Mouse (Mus musculus) adrenal gland, postnatal 0 days (tissue): ENCODE data around the gene Ccl20. TPM values are rescaled to one million over a fixed set of nuclear protein-coding genes. Genes with fewer than 3 reads are reported as not detected.

Source experiments
- polyA plus RNA-seq: library from polyadenylated mRNA; unstranded; fragments of >200 nt; fragmentation: Nextera tagmentation; extraction: Ambion mirVana; gene quantifications from 2 replicates; pipeline ENCODE4 v1.2.1, GENCODE M21; 2015

The Ccl20 gene
- polyA plus RNA-seq = 0.58 and 1.6 TPM in 2 replicates

GRCm38 (mm10) chr1:83116447-83117137, at the start of gene Ccl20:
Gene Ccl20 (plus strand): TSS chr1:83116766.

GRCm38 (mm10) chr1:83159603-83160002, 43.0 kb downstream of the Ccl20 start, which contains the start of gene Daw1:
Gene Daw1 (plus strand): TSS chr1:83159752.

Other genes starting within 250 kb of the Ccl20 start
- gene A030005L19Rik, start 203.4 kb upstream of the Ccl20 start, polyA plus RNA-seq = 0.27 TPM in 1 of 2 replicates, not detected in the other
- not detected in 2 replicates for gene A030014E15Rik, start 191.8 kb upstream of the Ccl20 start, polyA plus RNA-seq
- gene Gm6217, start 185.4 kb upstream of the Ccl20 start, polyA plus RNA-seq = not detected in 2 replicates
- not detected in 2 replicates for gene A030003K21Rik, start 173.4 kb upstream of the Ccl20 start, polyA plus RNA-seq
- not detected in 2 replicates for gene Gm7544, start 160.8 kb upstream of the Ccl20 start, polyA plus RNA-seq
- not detected in 2 replicates for gene Gm47955, start 156.5 kb upstream of the Ccl20 start, polyA plus RNA-seq
- not detected in 2 replicates for gene Gm47959, start 116.2 kb upstream of the Ccl20 start, polyA plus RNA-seq
- 1.1 and 1.2 TPM in 2 replicates for gene Slc19a3, start 78.3 kb upstream of the Ccl20 start, polyA plus RNA-seq
- not detected in 2 replicates for gene Krtap28-10, start 74.3 kb upstream of the Ccl20 start, polyA plus RNA-seq
- gene Gm47969, start 71.8 kb upstream of the Ccl20 start, polyA plus RNA-seq = not detected in 2 replicates
- not detected in 2 replicates for gene A030005K14Rik, start 57.4 kb upstream of the Ccl20 start, polyA plus RNA-seq
- gene Krtap28-13, start 55.8 kb upstream of the Ccl20 start, polyA plus RNA-seq = not detected in 2 replicates
- gene Daw1, start 43.0 kb downstream of the Ccl20 start, polyA plus RNA-seq = 0.11 TPM in 1 of 2 replicates, not detected in the other